Mouse (Mus musculus): ENCODE results near the gene Rbbp8nl.

GRCm38 (mm10) chr2:180256296-180257000 is 33.2 kb downstream of the Rbbp8nl start:
- TF ChIP-seq POLR2A (IDR thresholded peaks at IDR 0.05; ENCODE audit: borderline replicate concordance, control insufficient read depth, low read depth, low read length) = no peak
- TF ChIP-seq CTCF (IDR thresholded peaks at IDR 0.05; ENCODE audit: control insufficient read depth, insufficient read depth, low read length) = no peak

All from bone marrow, adult 2 months (tissue).